Comparison of ENCODE assay signal across 9 mouse cellular contexts in the genomic region with DNA sequence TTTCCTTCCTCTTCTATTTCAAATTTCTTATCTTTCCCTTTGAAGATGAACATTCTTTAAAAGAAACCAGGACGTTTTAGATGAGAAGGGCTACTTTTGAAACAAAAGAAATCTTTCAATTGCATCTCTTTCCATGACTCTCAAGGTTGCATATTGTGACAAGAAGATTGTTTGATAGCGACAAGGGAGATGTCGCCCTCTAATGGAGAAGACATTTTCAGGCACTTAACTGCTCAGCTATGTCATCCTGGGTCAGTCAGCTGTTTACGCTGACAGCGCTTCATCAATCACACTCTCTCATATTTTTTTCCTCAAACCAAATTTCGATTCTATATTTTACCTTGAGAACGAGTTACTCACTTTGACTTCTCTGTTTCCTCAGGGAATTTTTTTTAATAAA.
A peak's percentile ranks its signal among the peaks of the same experiment; 100 is the strongest.
DNase-seq lines count a peak whose midpoint lies in the region; ATAC-seq and TF ChIP-seq lines count a peak whose summit lies in the region.
"Had no signal": no experiment of that assay in that cellular context is flagged by ENCODE, and none has a peak within 500 bp of the region (broad histone marks: within the 10 kb centered on the region; RNA-seq: fewer than 3 reads in every experiment).

No protein-coding gene starts in this region.

- peak; percentile 24 for DNase-seq in heart, adult 11 months
- DNase-seq in heart, adult 18-20 months = no peak
- peak; percentile 56 for DNase-seq in thymus, adult 2 months
- DNase-seq in thymus, adult 18-20 months = no peak
- DNase-seq in right cerebral cortex, postnatal 4 days = no peak
- no peak for DNase-seq in yolk sac, embryonic 10.5 days (ENCODE audit: low spot score)
- DNase-seq in forebrain, embryonic 11.5 days (ENCODE audit: low spot score) = no peak

- no peak overlapping the region for H3K27ac ChIP-seq in thymus, adult 2 months (ENCODE audit: control insufficient read depth, insufficient read depth, low read length)
- no peak overlapping the region for H3K27ac ChIP-seq in forebrain, embryonic 11.5 days (ENCODE audit: low read depth, low read length)

- no peak for TF ChIP-seq CTCF in thymus, adult 2 months (IDR thresholded peaks at IDR 0.05; ENCODE audit: borderline replicate concordance, control insufficient read depth, extremely low read depth, insufficient read depth, low read length, poor library complexity)

- H3K27me3 ChIP-seq in thymus, adult 2 months (ENCODE audit: control insufficient read depth, insufficient read depth, low read length) = no peaks in the 10 kb centered on the region
- H3K27me3 ChIP-seq in forebrain, embryonic 11.5 days (ENCODE audit: control insufficient read depth, insufficient read depth, low read length) = no peaks in the 10 kb centered on the region

- H3K9ac ChIP-seq in forebrain, embryonic 11.5 days (ENCODE audit: low read length) = no peak overlapping the region

- no peak for TF ChIP-seq POLR2A in thymus, adult 2 months (IDR thresholded peaks at IDR 0.05; ENCODE audit: control insufficient read depth, extremely low read depth, insufficient read depth, low read length, poor library complexity)

- no peaks in the 10 kb centered on the region for H3K36me3 ChIP-seq in thymus, adult 2 months (ENCODE audit: control insufficient read depth, insufficient read depth, low read length)
- H3K36me3 ChIP-seq in forebrain, embryonic 11.5 days (ENCODE audit: control insufficient read depth, insufficient read depth, low read length) = no peaks in the 10 kb centered on the region

- peaks cover 14% of the 10 kb centered on the region for H3K4me1 ChIP-seq in thymus, adult 2 months (replicated peaks; ENCODE audit: control insufficient read depth, insufficient read depth, low read length)
- no peaks in the 10 kb centered on the region for H3K4me1 ChIP-seq in forebrain, embryonic 11.5 days (replicated peaks; ENCODE audit: control insufficient read depth, insufficient read depth, low read length)

- no peaks in the 10 kb centered on the region for H3K9me3 ChIP-seq in forebrain, embryonic 11.5 days (ENCODE audit: control insufficient read depth, low read length)

- WGBS in thymus, adult 2 months = 11% methylated on average over 7 of the region's 7 CpGs
- 31% methylated on average over 7 of the region's 7 CpGs for WGBS in forebrain, embryonic 11.5 days

- ATAC-seq in hematopoietic stem cell, adult 5-6 weeks (replicated peaks in 1 of 2; ENCODE audit: insufficient read depth in 1 of 2, low FRiP score in 2 of 2, low TSS enrichment in 1 of 2, low read depth in 1 of 2, poor library complexity in 2 of 2, severe bottlenecking in 2 of 2) = peak; percentile 47 to 57; a peak in 2 of 4 replicates
- no peak for ATAC-seq in forebrain, embryonic 11.5 days (replicated peaks; ENCODE audit: low FRiP score)
- ATAC-seq: hindbrain, embryonic 16.5 days had no signal

- H3K4me3 ChIP-seq in thymus, adult 2 months (ENCODE audit: control insufficient read depth, insufficient read depth, low read length) = no peak overlapping the region
- no peak overlapping the region for H3K4me3 ChIP-seq in forebrain, embryonic 11.5 days (ENCODE audit: low read depth, low read length)

- H3K4me2 ChIP-seq in forebrain, embryonic 11.5 days (ENCODE audit: low read depth, low read length, severe bottlenecking) = no peak overlapping the region

Comparison
In these comparisons a context has a peak if more than half of its experiments do, and no peak if none do; other contexts are left out.
1. DNase-seq: peak in heart, adult 11 months (single experiment) and thymus, adult 2 months (single experiment); none in heart, adult 18-20 months (0 of 2), thymus, adult 18-20 months (0 of 2), right cerebral cortex, postnatal 4 days (single experiment), yolk sac, embryonic 10.5 days (single experiment) and forebrain, embryonic 11.5 days (single experiment).